Mouse (Mus musculus) embryonic fibroblast, embryonic 13.5 days (primary cell): Measurements from ENCODE around the gene Rnf169. TPM values are rescaled to one million over a fixed set of nuclear protein-coding genes. Genes with fewer than 3 reads are reported as not detected.
"Not testable (repeated sequence)": the region's sequence is repeated elsewhere in the genome, so short reads cannot be mapped to it uniquely, and the experiment has no call there.

Experiments
- H3K27ac ChIP-seq: 2 replicates; pipeline ENCODE4 v1.5.1; 2012; ENCODE audit warnings: low read length, control low read depth, inconsistent platforms; ENCODE audit not compliant: insufficient read depth
- H3K4me1 ChIP-seq: 2 replicates; pipeline ENCODE4 v1.6.1; 2011; ENCODE audit warnings: low read length; ENCODE audit not compliant: control insufficient read depth, insufficient read depth
- H3K4me3 ChIP-seq: 2 replicates; pipeline ENCODE4 v1.5.1; 2011; ENCODE audit warnings: mild to moderate bottlenecking, control low read depth, low read length; ENCODE audit not compliant: insufficient read depth
- CTCF ChIP-seq: IDR thresholded peaks from 2 replicates; pipeline ENCODE4 v1.5.1; 2011; ENCODE audit warnings: mild to moderate bottlenecking, control low read depth, low read length, moderate library complexity, borderline replicate concordance; ENCODE audit not compliant: insufficient read depth
- POLR2A ChIP-seq: IDR thresholded peaks from 2 replicates; pipeline ENCODE4 v1.6.1; 2011; ENCODE audit warnings: low read depth, mild to moderate bottlenecking, control low read depth, low read length, moderate library complexity
- polyA plus RNA-seq: library from polyadenylated mRNA; stranded (reverse); fragments of >200 nt; gene quantifications from 2 replicates; pipeline ENCODE4 v1.2.4, GENCODE M21; 2011; ENCODE audit warnings: low read depth; ENCODE audit not compliant: missing spikeins, insufficient read length

The Rnf169 gene
- polyA plus RNA-seq, 1 experiment, result 22.8 TPM

GRCm38 (mm10) chr7:99982256-99983242, 2.3 kb upstream of the Rnf169 start:
- no peak overlapping the region for H3K27ac ChIP-seq
- TF ChIP-seq CTCF, result no peak
- TF ChIP-seq POLR2A, result no peak
- no peaks in the 10 kb centered on the region for H3K4me1 ChIP-seq
- H3K4me3 ChIP-seq, result no peak overlapping the region

- Histone ChIP-seq H3K4me1 (no peaks in the 10 kb centered on the region), H3K27ac (no peak overlapping the region), H3K4me3 (no peak overlapping the region)
- TF ChIP-seq POLR2A (no peak), CTCF (no peak)
Measured at GRCm38 (mm10) chr7:99981311-99981710, 1.1 kb upstream of the Rnf169 start.

GRCm38 (mm10) chr7:99979546-99980131, 609 bp downstream of the Rnf169 start:
- TF ChIP-seq POLR2A, result no peak; the same call in none of the 2 replicates
- TF ChIP-seq CTCF, result no peak
- Histone ChIP-seq H3K4me3 (peak overlapping the region; percentile 82), H3K27ac (peak overlapping the region; percentile 87), H3K4me1 (peaks cover 3% of the 10 kb centered on the region)

- H3K4me1 ChIP-seq, result peaks cover 9% of the 10 kb centered on the region
- no peak for TF ChIP-seq POLR2A
- no peak for TF ChIP-seq CTCF
- peak overlapping the region; percentile 82 for H3K4me3 ChIP-seq
- peak overlapping the region; percentile 87 for H3K27ac ChIP-seq
Measured at GRCm38 (mm10) chr7:99979081-99979480, 1.2 kb downstream of the Rnf169 start.

GRCm38 (mm10) chr7:99978041-99978440, 2.2 kb downstream of the Rnf169 start:
- TF ChIP-seq POLR2A, result no peak
- no peak for TF ChIP-seq CTCF
- Histone ChIP-seq H3K4me1 (peaks cover 10% of the 10 kb centered on the region), H3K4me3 (no peak overlapping the region)

GRCm38 (mm10) chr7:99975819-99976575, 4.3 kb downstream of the Rnf169 start:
- H3K4me1 ChIP-seq, result peaks cover 10% of the 10 kb centered on the region
- TF ChIP-seq POLR2A (no peak), CTCF (no peak)
- no peak overlapping the region for H3K27ac ChIP-seq
- H3K4me3 ChIP-seq, result no peak overlapping the region

More at GRCm38 (mm10) chr7:99978041-99978440, 2.2 kb downstream of the Rnf169 start:
- H3K27ac ChIP-seq, result no peak overlapping the region

GRCm38 (mm10) chr7:99974208-99974970, 5.9 kb downstream of the Rnf169 start:
- no peak for TF ChIP-seq POLR2A
- TF ChIP-seq CTCF, result no peak
- no peak overlapping the region for H3K4me3 ChIP-seq
- no peak overlapping the region for H3K27ac ChIP-seq
- H3K4me1 ChIP-seq, result peaks cover 10% of the 10 kb centered on the region

GRCm38 (mm10) chr7:99972912-99973311, 7.3 kb downstream of the Rnf169 start:
- peaks cover 10% of the 10 kb centered on the region for H3K4me1 ChIP-seq
- H3K27ac ChIP-seq, H3K4me3 ChIP-seq: not testable (repeated sequence)

- Histone ChIP-seq H3K4me3 (no peak overlapping the region), H3K4me1 (peaks cover 10% of the 10 kb centered on the region), H3K27ac (no peak overlapping the region)
- no peak for TF ChIP-seq CTCF
- TF ChIP-seq POLR2A, result no peak
Measured at GRCm38 (mm10) chr7:99971926-99972325, 8.3 kb downstream of the Rnf169 start.
